Mouse (Mus musculus): Measurements from ENCODE around the gene Vmn2r121. TPM values are rescaled to one million over a fixed set of nuclear protein-coding genes. Genes with fewer than 3 reads are reported as not detected.

Gene Vmn2r121
- not detected in 2 replicates for polyA plus RNA-seq (2015; fragmentation: Nextera tagmentation; extraction: Ambion mirVana)

GRCm38 (mm10) chrX:124135852-124136251 is at the start of gene Vmn2r121:
TSS of gene Vmn2r121 (minus strand) at chrX:124135952.
- Histone ChIP-seq H3K27me3 (replicated peaks) (no peaks in the 10 kb centered on the region), H3K4me1 (no peaks in the 10 kb centered on the region), H3K27ac (replicated peaks) (no peak within 1 kb of the TSS), H3K9ac (no peak within 1 kb of the TSS), H3K4me2 (no peak within 1 kb of the TSS), H3K4me3 (no peak within 1 kb of the TSS), H3K36me3 (no peaks in the 10 kb centered on the region), H3K9me3 (0 out of 2 replicates have a peak, but pooled peaks cover 4% of the 10 kb centered on the region)
- WGBS: 59% methylated on average over 5 of the region's 5 CpGs
- no peak for ATAC-seq (ENCODE audit: extremely low read depth, insufficient number of reproducible peaks, low FRiP score, low TSS enrichment)

Data from heart, embryonic 13.5 days (tissue).